Mouse (Mus musculus) midbrain, embryonic 12.5 days (tissue): ENCODE results near the gene Sbf1. TPM values are rescaled to one million over a fixed set of nuclear protein-coding genes. Genes with fewer than 3 reads are reported as not detected.

ENCODE experiments used
- ATAC-seq: fragments of 200-750 bp; cut with Nextera tagmentation; 2 replicates; pipeline ENCODE4 v1.8.0; 2017; ENCODE audit warnings: low read depth, moderate TSS enrichment, moderate library complexity; ENCODE audit not compliant: low FRiP score
- H3K27ac ChIP-seq: fragments of 300-500 bp; sonication (generic); replicated peaks from 2 replicates; pipeline ENCODE4 v1.5.1; 2016; ENCODE audit warnings: mild to moderate bottlenecking
- H3K27me3 ChIP-seq: fragments of 300-500 bp; sonication (generic); 2 replicates; pipeline ENCODE4 v1.6.1; 2016; ENCODE audit warnings: mild to moderate bottlenecking
- H3K36me3 ChIP-seq: fragments of 300-500 bp; sonication (generic); 2 replicates; pipeline ENCODE4 v1.6.1; 2016
- H3K4me1 ChIP-seq: fragments of 300-500 bp; sonication (generic); 2 replicates; pipeline ENCODE4 v1.6.1; 2016
- H3K4me2 ChIP-seq: fragments of 300-500 bp; sonication (generic); replicated peaks from 2 replicates; pipeline ENCODE4 v1.6.1; 2016; ENCODE audit warnings: mild to moderate bottlenecking, moderate library complexity
- H3K4me3 ChIP-seq: fragments of 300-500 bp; sonication (generic); 2 replicates; pipeline ENCODE4 v1.5.1; 2016; ENCODE audit warnings: mild to moderate bottlenecking
- H3K9ac ChIP-seq: fragments of 300-500 bp; sonication (generic); replicated peaks from 2 replicates; pipeline ENCODE4 v1.6.1; 2016; ENCODE audit warnings: mild to moderate bottlenecking, moderate library complexity
- H3K9me3 ChIP-seq: fragments of 300-500 bp; sonication (generic); 2 replicates; pipeline ENCODE4 v1.6.1; 2016; ENCODE audit warnings: mild to moderate bottlenecking
- WGBS: fragments of 180-500 bp; shearing (Covaris S2); methylation state at CpG from one replicate; pipeline ENCODE4 v1.1.7; 2016; 5-methylcytosine and 5-hydroxymethylcytosine counted together
- polyA plus RNA-seq: library from polyadenylated mRNA; unstranded; fragments of >200 nt; fragmentation: Nextera tagmentation; extraction: Ambion mirVana; gene quantifications from 2 replicates; pipeline ENCODE4 v1.2.1, GENCODE M21; 2016

Sbf1 gene
- polyA plus RNA-seq, 1 experiment from 2014 or later, result 94.0 TPM

DNA sequence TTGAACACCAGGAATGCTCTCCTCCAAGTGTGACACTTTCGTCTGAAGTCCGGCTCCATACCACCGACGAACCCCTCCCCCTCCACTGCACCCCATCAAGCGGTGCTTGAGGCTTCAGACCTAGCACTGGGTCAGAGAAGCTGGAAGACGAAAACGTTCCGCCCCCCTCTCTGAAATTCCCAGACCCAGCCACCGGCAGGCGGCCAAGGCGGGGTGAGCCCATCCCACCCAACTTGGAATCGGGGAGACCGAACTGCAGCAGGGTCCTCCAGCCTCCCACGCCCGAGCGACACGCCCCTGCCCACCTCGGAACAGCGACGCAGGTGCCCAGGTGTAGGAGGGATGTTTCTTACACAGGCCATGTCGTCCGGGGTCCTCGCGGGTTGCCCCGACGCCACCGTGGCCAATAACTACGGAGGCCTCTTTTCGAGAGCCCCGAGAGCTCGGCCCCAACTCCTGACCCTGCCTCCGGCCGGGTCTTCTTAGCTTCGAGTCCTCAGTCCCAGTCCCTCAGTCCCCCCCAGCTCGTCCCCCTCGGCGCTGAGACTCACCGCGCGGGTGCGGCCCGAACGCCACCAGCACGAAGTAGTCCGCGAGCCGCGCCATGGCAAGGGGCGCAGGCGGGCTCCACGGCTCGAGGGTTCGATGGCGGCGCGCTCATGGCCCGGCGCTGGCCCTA, 461 bp downstream of the Sbf1 start:
- Histone ChIP-seq H3K27ac (peak overlapping the region; percentile 50; the same call in 1 of the 2 replicates), H3K36me3 (no peaks in the 10 kb centered on the region), H3K27me3 (no peaks in the 10 kb centered on the region), H3K4me1 (peaks cover 36% of the 10 kb centered on the region), H3K9me3 (no peaks in the 10 kb centered on the region), H3K4me2 (peak overlapping the region; percentile 96), H3K9ac (peak overlapping the region; percentile 85), H3K4me3 (peak overlapping the region; percentile 83)
- ATAC-seq, result peak; percentile 10
- under 1% methylated on average over 58 of the region's 58 CpGs for WGBS

DNA sequence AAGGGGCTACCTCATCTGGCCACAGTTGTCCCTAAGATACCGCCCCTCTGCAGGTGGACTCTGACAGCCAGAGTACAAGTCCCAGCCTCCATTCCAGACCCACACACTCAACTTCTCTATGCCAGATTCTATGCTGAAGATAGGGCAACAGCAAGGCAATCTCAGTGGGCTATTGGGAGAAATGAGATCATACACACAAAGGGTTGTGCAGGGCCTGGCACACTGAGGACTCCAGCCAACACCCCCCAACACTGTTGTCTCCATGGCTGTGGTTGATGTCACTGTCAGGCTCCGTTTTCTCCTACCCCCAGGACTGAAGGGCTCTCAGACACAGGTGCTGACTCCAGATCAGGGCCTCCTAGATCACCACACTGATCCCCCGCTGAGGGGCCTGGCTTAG, 1.0 kb downstream of the Sbf1 start:
- WGBS, result 27% methylated on average over 3 of the region's 3 CpGs
- H3K4me2 ChIP-seq, result peak overlapping the region; percentile 96
- H3K9me3 ChIP-seq, result no peaks in the 10 kb centered on the region
- H3K9ac ChIP-seq, result peak overlapping the region; percentile 85
- peak overlapping the region; percentile 83 for H3K4me3 ChIP-seq
- H3K27ac ChIP-seq, result no peak overlapping the region
- H3K27me3 ChIP-seq, result no peaks in the 10 kb centered on the region
- peaks cover 36% of the 10 kb centered on the region for H3K4me1 ChIP-seq
- ATAC-seq, result no peak
- no peaks in the 10 kb centered on the region for H3K36me3 ChIP-seq

DNA sequence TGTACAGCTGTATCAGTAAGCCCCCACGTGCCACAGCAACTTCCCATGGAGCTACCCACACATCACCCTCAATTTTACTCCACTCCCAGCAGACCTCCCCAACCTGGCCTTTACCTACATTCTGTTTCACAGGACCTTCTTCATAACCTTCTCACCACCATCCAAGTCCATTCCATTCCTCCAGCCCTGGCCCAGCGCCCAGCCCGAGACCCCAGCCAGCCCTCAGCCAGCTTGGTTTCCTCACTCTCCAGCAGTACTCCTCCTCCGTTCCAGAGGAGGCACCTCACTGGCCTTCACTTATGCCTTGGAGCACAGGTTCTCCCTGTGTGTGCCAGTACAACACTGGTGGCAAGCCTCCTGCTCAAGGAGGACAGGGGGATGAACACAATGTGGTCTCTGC, 1.8 kb downstream of the Sbf1 start:
- peak overlapping the region; percentile 83; the same call in 1 of the 2 replicates for H3K4me3 ChIP-seq
- H3K36me3 ChIP-seq, result no peaks in the 10 kb centered on the region
- H3K9me3 ChIP-seq, result no peaks in the 10 kb centered on the region
- H3K27ac ChIP-seq, result no peak overlapping the region
- 85% methylated on average over 4 of the region's 4 CpGs for WGBS
- no peaks in the 10 kb centered on the region for H3K27me3 ChIP-seq
- peak overlapping the region; percentile 85; the same call in 1 of the 2 replicates for H3K9ac ChIP-seq
- H3K4me2 ChIP-seq, result peak overlapping the region; percentile 96
- no peak for ATAC-seq
- H3K4me1 ChIP-seq, result peaks cover 36% of the 10 kb centered on the region

DNA sequence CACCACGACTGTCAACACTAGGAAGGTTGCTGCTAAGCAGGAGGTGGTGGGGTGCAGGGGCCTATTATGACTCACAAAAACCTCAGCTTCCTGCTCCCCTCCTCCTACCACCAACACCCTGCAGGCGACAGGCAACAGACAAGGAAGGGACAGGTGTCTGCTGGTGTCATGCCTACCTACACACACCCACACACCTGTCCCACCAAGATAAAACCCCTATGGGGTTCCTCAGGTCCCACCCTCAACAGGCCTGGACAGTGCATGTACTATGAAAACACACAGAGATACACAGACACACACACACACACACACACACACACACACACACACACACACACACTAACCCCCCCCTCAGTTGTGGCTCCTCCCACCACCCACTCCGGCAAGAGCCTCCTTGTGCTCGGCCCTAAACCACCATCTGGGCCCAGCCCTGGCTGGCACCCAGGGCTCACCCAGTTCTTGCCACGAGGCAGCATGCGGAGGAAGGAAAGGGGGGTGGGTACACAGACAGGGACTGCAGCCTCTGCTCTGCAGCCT, 5.1 kb downstream of the Sbf1 start:
- Histone ChIP-seq H3K4me3 (no peak overlapping the region), H3K9ac (peak overlapping the region; percentile 4; the same call in 1 of the 2 replicates), H3K36me3 (peaks cover 24% of the 10 kb centered on the region), H3K4me2 (no peak overlapping the region), H3K9me3 (no peaks in the 10 kb centered on the region), H3K27ac (no peak overlapping the region), H3K27me3 (no peaks in the 10 kb centered on the region), H3K4me1 (peaks cover 36% of the 10 kb centered on the region)
- no peak for ATAC-seq
- WGBS, result 88% methylated on average over 6 of the region's 6 CpGs

DNA sequence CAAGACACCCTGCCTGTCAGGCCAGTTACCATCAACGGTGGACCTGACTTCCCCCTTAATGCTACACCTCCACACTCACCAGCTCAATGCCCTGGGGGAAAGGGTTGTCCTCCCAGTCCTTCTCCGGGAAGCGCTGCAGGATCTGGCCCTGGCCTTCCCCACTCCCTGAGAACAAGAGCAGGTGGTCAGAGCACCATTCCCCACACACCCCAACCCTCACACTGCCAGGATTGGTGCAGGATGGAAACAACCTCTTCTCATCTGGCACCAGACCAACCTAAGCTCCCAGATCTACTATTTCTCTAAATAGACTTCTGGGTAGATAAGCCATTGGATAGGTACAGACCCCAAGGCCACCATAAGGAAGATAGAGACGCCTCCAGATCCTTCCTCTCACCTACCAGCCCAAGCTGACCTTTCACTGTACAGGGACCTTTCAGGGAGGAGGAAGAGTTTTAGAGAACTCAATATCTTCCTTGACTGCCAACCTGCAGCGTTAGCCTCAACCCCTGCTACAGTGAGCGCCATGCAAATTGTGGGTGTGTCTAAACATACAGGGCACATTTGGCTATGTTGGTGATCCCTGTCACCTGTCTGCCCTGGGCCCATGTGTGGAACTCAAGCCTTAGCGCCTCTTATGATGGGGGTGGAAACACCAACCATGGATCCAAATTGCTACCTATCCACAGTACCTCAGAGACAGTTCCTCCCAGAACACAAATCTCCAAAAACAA, 6.5 kb downstream of the Sbf1 start:
- WGBS, result 91% methylated on average over 7 of the region's 7 CpGs
- Histone ChIP-seq H3K27ac (no peak overlapping the region), H3K36me3 (peaks cover 39% of the 10 kb centered on the region), H3K9ac (no peak overlapping the region), H3K4me3 (no peak overlapping the region), H3K4me2 (no peak overlapping the region), H3K4me1 (peaks cover 26% of the 10 kb centered on the region), H3K27me3 (no peaks in the 10 kb centered on the region), H3K9me3 (no peaks in the 10 kb centered on the region)
- no peak for ATAC-seq

DNA sequence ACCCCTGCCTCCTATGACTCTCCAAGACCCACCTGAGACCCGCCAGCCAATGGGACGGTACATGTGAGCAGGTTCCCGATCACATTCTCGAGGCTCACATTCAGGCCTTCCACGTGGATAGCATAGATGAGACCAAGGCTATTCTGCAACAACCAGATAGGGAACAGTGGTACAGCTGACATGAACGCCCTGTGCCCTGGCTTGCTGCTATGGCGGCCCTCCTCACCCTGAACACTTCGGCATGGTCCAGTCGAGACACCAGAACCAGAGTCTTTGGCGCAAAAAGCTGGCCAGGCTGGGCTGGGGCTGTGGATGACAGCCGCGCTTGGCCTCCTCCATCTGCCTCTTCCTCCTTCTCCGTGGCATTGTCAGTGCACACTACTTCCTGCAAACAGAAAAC, 7.7 kb downstream of the Sbf1 start:
- H3K36me3 ChIP-seq, result peaks cover 50% of the 10 kb centered on the region
- no peak for ATAC-seq
- no peak overlapping the region for H3K27ac ChIP-seq

DNA sequence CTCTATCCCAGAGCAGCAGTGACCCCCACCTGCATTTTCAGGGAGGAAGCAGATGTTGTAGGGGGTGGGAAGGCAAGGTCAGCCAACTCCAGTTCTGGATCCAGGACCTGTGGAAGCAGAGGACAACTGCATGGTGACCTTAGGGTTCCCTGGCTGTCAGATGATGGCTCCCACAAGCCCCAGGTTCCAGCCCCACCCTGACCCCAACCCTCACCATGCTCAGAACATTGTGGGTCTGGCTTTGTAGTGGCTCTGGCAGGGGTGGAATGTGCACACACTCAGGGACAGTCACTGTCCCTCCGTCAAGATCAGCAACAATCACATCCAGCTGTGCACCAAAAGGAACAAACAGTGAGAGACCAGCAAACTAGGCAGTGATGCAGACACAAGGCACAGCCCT, 9.1 kb downstream of the Sbf1 start:
- H3K9me3 ChIP-seq, result no peaks in the 10 kb centered on the region
- no peak overlapping the region for H3K4me3 ChIP-seq
- H3K4me2 ChIP-seq, result no peak overlapping the region
- H3K4me1 ChIP-seq, result peaks cover 10% of the 10 kb centered on the region; the same call in 1 of the 2 replicates
- no peak for ATAC-seq
- no peak overlapping the region for H3K27ac ChIP-seq
- 76% methylated on average over 1 of the region's 1 CpGs for WGBS
- no peaks in the 10 kb centered on the region for H3K27me3 ChIP-seq
- H3K9ac ChIP-seq, result no peak overlapping the region
- peaks cover 65% of the 10 kb centered on the region for H3K36me3 ChIP-seq

More for the DNA sequence above, 7.7 kb downstream of the Sbf1 start:
- H3K4me2 ChIP-seq, result no peak overlapping the region
- no peak overlapping the region for H3K9ac ChIP-seq
- H3K4me1 ChIP-seq, result peaks cover 15% of the 10 kb centered on the region; the same call in 1 of the 2 replicates
- no peaks in the 10 kb centered on the region for H3K9me3 ChIP-seq
- no peaks in the 10 kb centered on the region for H3K27me3 ChIP-seq
- no peak overlapping the region for H3K4me3 ChIP-seq
- WGBS, result 89% methylated on average over 13 of the region's 13 CpGs

DNA sequence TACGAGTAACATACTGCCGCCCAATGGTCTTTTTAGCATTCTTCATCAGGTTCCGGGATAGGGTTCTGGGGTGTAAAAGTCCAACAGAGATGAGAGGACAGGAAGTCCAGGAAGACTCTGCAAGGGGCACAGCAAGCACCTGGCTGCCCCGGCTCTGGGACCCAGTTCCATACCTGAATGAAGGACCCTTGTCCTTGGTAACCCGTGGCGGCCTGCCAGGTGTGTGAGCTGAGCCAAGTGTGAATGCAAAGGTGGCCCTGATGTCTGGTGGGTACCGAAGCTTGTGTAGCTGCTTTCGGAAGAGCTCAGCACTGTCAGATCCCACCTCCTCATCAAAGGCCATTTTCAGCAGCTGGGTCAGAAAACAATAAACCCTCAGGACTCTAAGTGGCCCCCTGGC, 14.5 kb downstream of the Sbf1 start:
- peaks cover 94% of the 10 kb centered on the region for H3K36me3 ChIP-seq
- no peak overlapping the region for H3K4me3 ChIP-seq
- H3K27me3 ChIP-seq, result no peaks in the 10 kb centered on the region
- no peaks in the 10 kb centered on the region for H3K4me1 ChIP-seq
- WGBS, result 97% methylated on average over 8 of the region's 8 CpGs
- H3K9me3 ChIP-seq, result no peaks in the 10 kb centered on the region
- ATAC-seq, result no peak
- no peak overlapping the region for H3K27ac ChIP-seq
- no peak overlapping the region for H3K9ac ChIP-seq
- no peak overlapping the region for H3K4me2 ChIP-seq

DNA sequence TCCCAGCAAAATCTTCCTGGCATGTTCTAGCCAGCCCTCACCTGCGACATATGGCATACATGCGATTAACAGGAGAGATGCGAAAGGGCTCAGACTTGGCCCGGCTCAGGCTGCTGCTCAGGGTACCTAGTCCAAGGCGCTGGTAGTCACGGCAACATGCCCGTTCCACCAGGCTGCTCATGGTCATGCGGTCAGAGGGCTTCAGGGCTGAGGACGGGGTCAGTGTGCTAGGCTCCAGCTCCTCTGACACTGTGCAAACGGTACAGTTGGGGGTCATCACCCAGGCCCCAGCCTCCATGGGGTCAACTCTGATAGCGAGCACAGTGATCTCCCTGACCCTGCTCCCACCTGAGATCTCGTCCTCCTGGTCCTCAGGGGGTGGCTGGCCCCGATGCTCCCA, 14.9 kb downstream of the Sbf1 start:
- H3K27me3 ChIP-seq, result no peaks in the 10 kb centered on the region
- ATAC-seq, result no peak
- no peak overlapping the region for H3K4me2 ChIP-seq
- H3K36me3 ChIP-seq, result peaks cover 94% of the 10 kb centered on the region
- H3K27ac ChIP-seq, result no peak overlapping the region
- no peak overlapping the region for H3K4me3 ChIP-seq
- H3K9me3 ChIP-seq, result no peaks in the 10 kb centered on the region
- no peaks in the 10 kb centered on the region for H3K4me1 ChIP-seq
- WGBS, result 88% methylated on average over 13 of the region's 13 CpGs
- H3K9ac ChIP-seq, result no peak overlapping the region

DNA sequence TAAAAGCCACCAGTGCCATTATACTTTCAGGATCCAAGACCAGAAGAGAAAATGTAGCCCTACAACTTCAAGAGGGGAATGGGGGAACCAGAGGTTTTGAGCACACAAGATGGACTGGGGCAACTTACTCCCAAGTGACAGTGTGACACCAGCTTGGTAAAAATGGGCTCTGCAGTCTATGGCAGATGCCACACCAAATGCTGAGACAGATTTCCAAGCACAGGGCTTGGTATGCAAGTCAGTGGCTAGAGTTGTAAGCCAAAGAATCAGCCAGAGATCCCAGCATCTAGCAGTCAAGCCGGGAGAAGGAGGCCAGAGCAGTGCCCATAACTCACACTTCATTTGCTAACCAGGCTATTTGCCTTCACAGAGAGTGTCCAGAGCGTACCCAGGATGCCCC, 17.4 kb downstream of the Sbf1 start:
- Histone ChIP-seq H3K4me1 (no peaks in the 10 kb centered on the region), H3K27ac (no peak overlapping the region), H3K9ac (no peak overlapping the region), H3K4me3 (no peak overlapping the region), H3K27me3 (no peaks in the 10 kb centered on the region), H3K4me2 (no peak overlapping the region), H3K9me3 (no peaks in the 10 kb centered on the region), H3K36me3 (peaks cover 94% of the 10 kb centered on the region)
- 93% methylated on average over 2 of the region's 2 CpGs for WGBS
- ATAC-seq, result no peak

DNA sequence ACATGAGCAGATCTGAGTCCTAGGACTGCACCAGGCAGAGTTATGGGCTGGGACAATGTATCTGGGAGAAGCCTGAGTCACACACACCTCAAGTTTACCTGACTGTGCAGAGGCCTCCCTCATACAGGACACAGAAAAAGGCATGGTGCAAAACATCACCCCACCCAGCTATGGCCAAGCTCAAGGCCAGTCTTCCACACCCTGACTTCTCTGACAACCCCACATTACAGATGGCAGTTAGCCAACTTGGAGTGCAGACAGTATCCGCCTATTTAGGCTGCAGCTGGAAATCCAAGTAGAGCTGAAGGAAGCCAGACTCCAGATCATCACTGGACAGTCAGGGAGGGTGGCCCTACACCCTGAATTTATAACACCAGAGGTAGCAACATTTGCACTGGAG, 18.6 kb downstream of the Sbf1 start:
- Histone ChIP-seq H3K9me3 (no peaks in the 10 kb centered on the region), H3K27me3 (no peaks in the 10 kb centered on the region), H3K9ac (no peak overlapping the region), H3K4me2 (no peak overlapping the region), H3K36me3 (peaks cover 94% of the 10 kb centered on the region), H3K4me1 (no peaks in the 10 kb centered on the region), H3K27ac (no peak overlapping the region), H3K4me3 (no peak overlapping the region)
- WGBS, result 97% methylated on average over 1 of the region's 1 CpGs
- ATAC-seq, result no peak

DNA sequence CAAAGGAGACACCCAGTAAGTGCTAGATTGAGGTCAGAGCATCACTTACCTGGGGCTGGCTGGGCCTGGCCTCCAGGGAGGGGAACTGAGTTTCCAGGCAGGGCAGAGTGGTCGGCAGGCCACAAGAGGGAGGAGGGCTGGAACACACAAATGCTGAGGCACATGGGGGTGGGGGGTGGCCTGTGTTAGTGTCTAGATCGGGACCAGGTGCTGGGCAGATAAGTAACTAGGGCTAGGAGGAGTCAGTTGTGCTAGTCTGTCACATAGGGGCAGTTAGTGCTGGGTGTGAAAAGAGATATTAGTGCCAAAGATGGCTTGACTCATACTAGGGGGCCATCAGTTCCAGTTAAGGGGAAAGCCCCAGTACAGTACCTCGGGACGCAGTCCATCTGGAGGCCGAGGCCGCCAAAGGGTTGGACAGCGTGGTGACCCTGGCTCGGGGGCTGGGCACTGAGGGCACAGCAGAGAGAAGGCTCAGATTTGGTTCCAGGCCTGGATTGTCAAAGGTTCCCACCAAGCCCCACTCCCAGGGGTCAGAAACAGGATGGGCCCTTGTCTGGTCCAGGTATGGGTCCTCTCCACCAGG, 19.4 kb downstream of the Sbf1 start:
- H3K9me3 ChIP-seq, result no peaks in the 10 kb centered on the region
- no peaks in the 10 kb centered on the region for H3K4me1 ChIP-seq
- peaks cover 94% of the 10 kb centered on the region for H3K36me3 ChIP-seq
- no peak overlapping the region for H3K27ac ChIP-seq
- H3K9ac ChIP-seq, result no peak overlapping the region
- H3K4me3 ChIP-seq, result no peak overlapping the region
- ATAC-seq, result no peak
- H3K4me2 ChIP-seq, result no peak overlapping the region
- WGBS, result 94% methylated on average over 8 of the region's 8 CpGs
- no peaks in the 10 kb centered on the region for H3K27me3 ChIP-seq
